Mouse (Mus musculus) lung, postnatal 36 days (tissue): Measurements from ENCODE around the gene Trappc5.
A peak's percentile ranks its signal among the peaks of the same experiment; 100 is the strongest.

Experiments
- DNase-seq: peaks from one replicate; pipeline ENCODE4 v3.0.0; 2022; ENCODE audit warnings: mixed read lengths

Gene Trappc5

DNA sequence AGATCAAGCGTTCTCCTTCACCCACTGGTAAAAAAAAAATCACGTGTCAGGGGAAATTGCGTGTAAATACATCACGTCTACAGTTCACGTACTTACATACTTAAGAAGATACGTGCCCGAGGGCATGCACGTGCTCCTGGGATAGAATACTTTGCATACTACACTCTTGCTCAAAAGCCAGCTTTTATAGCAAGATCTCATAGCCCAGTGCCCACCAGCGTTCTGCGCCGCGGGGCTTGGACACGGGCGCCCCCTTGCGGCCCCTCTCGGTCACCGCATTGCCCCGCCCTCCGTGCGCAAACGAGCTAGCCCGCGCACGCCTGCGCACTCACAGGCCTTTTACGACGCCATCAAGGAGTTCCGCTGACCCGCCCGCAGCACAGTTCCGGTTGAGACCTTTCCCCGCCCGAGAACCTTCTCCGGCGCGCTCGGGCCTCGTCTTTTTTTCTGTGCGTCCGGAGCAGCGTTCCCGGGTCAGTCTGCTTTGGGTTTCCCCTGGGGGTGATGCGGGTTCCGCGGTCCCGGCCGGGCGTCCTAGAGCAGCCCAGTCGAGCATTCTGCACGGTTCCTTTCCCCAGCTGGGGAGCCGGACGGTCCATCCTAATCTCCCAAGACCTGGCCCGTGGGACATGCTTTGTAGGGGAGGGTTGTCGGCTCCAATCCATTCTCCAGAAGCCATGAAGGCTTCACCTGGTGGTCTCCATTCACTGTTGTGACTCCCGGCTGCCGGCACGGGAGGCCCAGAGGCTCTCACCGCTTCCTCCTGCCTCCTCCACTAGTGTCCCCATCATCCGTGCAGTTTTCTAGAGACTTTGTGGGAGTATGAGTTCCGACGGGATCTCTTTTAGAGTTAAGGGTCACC lies at the start of gene Trappc5:
Gene Trappc5 (plus strand): TSS at position 169 of the 862 bp plus-strand sequence.
- peak; percentile 95 for DNase-seq

DNA sequence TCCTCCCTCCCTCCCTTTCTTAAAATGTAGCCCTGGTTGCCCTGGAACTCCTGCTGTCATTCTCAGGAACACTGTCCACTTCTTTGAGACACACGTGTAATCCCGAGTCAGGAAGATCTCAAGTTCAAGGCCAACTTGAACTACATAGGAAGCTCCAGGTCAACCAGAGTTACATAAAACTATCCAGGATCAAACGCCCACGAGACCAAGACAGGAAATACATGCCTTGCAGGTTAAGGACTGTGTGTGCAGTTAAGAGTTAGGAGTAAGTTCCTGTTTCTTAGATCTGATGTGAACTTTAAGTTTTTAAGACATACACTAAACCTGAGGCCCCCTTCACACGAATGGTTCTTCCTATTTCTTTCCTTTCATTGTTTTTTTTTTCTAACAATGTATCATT lies 49.1 kb upstream of the Trappc5 start:
- DNase-seq = no peak

DNA sequence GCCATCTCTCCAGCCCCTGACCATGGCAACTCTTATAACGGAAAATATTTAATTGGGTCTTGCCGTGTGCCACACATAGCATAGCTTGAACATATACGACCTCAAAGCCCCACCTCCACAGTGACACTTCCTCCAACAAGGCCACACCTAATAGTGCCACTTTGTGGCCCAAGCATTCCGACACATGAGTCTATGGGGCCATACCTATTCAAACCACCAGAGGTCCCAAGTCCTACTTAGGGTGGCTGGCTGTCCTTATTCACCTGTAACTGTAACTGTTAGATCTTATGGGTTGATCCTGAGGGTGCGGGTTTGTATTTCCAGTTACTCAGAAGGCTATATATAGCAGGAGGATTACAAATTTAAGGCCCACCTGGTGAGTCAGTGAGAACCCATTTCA lies 48.1 kb upstream of the Trappc5 start:
- DNase-seq = peak; percentile 56

DNA sequence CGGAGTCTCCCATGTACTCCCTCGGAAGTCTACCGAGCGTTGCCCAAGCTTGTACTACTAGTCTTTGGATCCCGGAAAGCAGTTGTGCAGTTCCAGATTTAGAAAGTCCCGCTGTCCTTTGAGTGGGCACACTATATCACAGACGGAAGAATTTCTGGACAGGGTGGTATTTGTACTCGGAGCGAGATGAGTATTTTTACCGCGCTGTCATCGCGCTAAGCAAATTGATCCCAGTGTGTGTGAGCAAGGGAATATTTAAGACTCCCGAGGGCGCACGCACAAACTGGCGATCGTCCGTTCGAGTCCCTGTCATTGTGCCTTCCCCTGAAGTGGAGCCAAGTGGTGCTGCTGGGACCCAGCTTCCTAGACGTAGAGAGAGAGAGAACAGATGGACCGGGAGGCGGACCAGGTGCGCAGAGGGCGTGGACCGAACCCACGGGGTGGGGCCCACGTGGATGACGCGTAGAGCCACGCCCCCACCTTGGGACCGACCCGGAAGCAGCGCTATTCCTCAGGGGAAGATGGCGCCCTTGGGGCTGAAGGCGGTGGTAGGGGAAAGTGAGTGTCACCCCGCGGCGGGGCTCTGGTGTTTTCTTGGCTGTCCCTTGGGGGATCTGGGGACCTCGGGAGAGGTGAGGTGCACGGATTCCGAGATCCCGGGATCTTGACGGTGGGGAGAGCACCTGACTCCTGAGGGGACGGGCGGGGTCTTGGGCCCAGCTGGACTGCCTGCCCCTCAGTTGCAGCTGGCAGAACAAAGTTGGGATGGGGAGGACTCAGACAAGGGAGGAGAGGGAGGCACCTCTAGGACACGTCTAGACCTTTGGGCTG lies 45.2 kb upstream of the Trappc5 start, which contains the start of gene Stxbp2:
Gene Stxbp2 (plus strand): TSS at position 309 of the 831 bp plus-strand sequence.
- DNase-seq = peak; percentile 90

DNA sequence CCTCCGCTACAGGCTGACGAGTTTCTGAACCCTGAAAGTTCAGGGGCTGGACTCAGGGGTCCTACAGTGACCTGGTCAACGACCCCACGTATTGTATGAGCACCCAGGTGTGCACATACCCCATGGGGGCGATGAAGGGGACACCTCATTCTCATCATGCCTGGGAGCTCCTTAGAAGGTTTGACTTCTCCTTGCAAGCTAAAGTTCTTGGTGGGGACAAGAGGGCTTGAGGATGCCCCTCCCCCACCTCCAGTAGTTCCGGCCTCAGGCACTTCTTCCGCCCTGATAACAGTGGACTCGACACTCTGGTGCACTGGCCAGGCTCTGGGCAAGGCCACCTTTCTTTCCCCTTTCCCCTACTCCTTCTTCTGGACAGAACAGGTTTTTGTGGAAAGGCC lies 44.6 kb upstream of the Trappc5 start:
- peak; percentile 61 for DNase-seq

DNA sequence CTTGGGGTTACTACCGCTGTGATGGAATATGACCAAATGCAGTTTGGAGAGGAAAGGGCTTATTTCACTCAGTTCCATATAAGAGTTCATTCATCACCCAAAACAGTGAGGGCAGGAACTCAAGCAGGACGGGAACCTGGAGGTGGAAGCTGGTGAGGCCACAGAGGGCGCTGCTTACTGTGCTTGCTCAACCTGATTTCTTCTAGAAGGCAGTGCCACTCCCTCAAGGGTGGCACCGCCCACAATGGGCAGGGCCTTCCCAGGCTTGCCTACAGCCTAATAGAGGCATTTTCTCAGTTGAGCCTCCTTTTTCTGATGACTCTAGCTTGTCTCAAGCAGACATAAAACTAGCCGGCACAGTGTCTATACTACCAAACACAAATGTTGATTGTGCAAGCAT lies 30.3 kb upstream of the Trappc5 start:
- peak; percentile 92 for DNase-seq

DNA sequence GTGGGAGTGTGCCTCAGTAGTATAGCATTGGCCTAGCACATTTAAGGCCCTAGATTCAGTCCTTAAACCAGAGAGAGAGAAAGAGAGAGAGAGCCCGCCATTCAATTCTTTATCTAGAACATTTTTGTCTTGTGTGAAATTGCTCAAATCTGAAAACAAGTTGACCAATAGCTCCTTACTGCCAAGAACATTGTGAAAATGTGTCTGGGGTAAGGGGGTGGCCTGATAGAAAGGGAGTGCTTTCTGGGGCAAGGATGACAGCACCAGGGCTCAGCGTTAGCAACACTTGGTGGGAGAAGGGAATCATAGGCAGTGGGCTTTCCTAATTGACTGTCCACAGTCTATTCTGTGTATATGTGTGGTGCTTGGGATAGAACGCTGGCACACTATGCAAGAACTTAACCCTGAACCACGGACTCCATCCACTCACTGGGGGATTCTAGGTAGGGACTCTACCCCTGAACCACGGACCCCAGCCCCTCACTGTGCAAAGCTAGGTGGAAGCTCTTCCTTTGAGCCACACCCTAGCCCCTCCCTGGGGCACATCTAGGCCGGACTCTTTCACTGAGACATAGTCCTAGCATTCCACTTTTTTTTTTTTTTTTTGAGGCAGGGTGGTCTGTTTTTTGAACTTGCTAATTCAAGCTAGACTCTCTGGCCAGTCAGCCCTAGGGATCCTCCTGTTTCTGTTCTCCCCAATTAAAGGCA lies 29.1 kb upstream of the Trappc5 start:
- peak; percentile 44 for DNase-seq

DNA sequence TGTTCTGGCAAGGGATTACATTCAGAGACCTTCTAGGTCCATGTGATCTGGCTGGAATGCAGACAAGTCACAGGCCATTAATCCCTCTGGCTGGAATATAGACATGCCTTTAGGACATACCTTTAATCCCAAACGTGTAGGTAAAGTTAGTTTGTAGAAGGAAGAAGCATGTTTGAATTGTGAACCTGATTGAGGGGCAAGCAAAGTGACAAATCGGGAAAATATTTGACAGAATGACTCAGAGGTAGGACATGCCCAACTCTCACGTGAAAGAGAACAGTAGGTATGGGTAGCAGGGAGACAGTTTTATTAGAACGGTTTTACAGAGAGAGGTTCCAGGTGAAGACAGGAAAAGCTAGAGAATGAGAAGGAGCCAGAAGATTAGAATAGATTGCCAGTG lies 28.5 kb upstream of the Trappc5 start:
- no peak for DNase-seq

DNA sequence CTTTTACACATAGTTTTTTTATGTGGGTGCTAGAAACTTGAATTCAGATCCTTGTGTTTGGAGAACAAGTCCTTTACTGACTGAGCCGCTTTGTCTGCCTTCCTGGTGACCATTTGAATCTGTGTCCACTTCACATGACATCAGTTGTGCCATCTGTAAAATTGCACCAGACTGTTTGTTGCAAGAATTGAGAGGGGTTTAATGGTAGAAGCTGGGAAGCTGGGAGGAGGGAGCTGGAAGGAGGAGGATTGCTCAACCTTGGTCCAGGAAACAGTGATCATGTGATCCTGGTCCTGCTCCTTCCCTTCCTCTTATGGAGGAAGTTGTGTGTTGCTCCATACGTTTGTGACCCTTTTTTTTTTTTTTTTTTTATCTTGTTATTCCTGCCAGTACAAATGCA lies 27.8 kb upstream of the Trappc5 start:
- DNase-seq = peak; percentile 71

DNA sequence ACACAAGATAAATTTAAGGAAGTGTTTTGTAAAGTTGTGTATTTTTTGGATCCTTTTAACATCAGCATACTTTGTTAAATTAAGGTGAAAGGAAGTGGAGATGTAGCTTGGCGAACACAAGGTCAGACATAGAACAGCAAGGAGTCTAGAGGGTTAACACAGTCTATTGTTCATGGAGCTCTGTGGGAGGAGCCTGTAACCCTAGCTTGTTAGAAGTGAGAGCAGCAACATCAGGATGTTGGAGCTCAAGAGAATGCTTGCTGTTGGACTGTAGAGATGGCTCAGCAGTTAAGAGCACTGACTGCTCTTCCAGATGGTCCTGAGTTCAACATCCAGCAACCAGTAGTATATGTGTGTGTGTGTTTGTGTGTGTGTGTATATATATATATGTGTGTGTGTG lies 27.1 kb upstream of the Trappc5 start:
- DNase-seq = no peak

DNA sequence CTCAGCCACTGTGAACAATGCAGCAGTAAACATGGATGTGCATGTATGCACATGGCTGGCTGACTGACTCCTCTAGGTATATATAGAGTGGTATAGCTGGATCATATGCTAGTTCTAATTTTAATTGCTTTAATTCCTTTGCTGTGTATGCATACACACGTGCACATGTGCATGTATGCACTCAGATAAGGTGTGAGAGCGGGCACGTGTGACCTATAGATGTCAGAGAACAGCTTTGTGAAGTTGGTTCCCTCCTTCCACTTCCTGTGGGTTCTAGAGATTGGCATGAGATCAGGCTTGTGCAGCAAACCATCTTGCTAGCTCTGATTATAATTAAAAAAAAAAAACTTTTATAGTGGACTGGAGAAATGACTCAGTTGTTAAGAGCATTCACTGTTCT lies 23.3 kb upstream of the Trappc5 start:
- DNase-seq = no peak

DNA sequence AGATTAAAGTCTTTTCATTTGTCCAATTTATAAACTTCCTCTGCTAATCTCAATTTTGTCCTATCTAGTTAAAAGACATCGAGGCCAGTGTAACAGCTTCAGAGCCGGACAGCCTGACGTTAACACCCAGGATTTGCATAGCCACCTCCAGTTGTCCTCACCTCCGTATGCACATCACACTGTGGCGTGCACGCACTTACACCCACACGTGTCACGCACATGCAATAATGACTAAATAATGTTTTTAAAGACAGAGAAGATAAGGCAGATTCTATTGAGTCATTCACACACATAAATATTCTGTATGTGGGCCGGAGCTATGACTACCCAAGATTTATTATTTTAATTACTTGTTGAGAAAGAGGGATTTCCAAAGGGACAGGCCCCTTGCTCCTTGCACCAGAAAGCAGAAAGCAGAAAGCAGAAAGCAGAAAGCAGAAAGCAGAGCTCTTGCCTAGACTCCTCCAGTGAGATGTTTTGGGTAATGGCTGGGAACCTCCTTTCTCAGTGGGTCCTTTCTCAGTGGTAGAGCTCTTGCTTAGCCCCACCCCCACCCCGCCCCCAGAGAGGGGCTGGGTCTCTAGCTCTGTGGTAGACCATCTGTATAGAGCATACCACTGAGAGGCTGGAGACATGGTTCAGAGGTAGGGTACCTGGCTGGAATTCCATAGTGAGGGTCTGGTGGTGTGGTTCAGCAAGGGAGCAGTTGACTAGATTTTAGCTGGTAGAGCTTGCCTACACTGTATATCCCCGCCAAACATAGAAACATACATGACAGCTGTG lies 21.2 kb upstream of the Trappc5 start:
- no peak for DNase-seq

DNA sequence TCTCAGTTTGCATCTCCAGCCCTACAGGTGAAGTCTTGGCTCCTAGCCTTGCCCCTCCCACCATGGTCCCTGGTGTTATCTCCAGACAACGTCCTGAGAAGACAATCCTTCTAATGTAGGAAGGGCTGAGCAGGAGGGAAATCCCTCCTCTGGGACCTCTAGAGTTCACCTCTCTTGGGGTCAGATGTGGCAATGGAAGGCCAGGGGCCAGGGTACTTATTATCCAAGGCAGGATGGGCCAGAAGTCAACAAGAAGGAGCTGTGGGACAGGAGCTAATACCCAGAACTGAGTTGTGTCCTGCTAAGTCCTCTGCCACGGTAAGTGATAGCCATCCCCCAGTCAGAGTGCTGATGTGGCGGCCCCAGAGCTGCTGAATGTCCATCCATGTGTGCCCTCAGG lies 20.6 kb upstream of the Trappc5 start, which contains the start of gene Retn:
Gene Retn (plus strand): TSS at position 245 of the 400 bp plus-strand sequence.
- DNase-seq = no peak

DNA sequence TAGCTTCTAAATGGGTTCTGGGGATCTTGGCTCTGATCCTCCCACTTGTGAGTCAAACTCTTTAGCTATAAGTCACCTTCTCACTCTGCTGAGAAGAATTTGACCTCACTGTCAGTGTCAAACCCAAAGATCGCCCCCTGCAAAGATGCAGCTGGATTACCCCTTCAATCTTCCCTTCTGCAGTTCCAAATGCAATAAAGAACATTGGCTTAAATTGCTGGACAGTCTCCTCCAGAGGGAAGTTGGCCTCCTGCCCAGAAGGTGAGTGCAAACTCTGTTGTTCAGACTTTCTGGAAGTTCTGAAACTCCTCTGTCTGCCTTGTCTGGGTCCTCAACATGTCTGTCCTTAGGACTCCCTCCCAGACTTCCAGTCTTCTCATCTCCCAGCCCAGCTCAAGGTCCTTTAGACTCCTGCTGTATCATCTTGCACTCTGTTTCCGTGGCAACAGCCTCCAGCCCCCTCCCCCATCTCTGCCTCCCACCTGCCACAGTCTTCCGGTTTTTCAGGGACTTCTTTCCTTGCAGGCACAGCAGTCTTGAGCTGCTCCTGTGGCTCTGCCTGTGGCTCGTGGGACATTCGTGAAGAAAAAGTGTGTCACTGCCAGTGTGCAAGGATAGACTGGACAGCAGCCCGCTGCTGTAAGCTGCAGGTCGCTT lies 19.2 kb upstream of the Trappc5 start:
- peak; percentile 15 for DNase-seq

DNA sequence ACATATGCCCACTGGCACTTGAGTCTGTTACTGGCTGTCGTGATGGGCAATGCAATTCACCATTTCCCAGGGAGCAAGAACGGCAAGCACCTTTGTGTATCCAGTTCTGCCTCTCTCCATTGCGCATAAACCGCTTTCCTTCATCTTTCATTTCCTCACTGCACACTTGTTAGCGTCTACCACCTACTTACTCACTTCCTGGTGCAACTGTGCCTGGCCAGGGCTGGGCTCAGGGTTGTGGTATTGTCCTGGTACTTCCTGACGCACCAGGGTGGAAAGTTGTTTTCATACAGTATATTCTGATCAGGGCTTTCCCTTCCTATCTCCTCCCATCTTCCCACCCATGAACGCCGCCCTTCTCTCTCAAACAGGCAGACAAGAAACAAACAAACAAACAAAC lies 15.2 kb upstream of the Trappc5 start:
- peak; percentile 57 for DNase-seq

DNA sequence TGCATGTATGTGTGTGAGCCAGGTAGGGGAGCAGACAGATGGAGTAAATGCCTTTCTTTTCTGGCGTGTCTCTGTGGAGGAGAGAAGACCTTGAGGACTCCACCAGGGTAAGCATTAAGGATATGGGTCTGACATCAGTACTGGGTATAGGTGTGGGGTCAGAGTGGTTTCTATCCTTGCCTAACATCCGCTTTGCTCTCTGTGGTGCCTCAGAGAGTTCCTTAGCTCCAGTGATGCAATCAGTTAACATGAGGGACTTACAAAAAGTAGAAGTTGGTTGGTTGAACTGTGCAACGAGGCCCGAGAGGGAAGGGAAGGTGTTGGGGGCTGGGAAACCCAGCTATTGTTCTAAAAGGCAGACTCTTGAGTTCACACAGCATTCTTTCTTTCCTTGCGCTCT lies 11.7 kb upstream of the Trappc5 start:
- peak; percentile 43 for DNase-seq

DNA sequence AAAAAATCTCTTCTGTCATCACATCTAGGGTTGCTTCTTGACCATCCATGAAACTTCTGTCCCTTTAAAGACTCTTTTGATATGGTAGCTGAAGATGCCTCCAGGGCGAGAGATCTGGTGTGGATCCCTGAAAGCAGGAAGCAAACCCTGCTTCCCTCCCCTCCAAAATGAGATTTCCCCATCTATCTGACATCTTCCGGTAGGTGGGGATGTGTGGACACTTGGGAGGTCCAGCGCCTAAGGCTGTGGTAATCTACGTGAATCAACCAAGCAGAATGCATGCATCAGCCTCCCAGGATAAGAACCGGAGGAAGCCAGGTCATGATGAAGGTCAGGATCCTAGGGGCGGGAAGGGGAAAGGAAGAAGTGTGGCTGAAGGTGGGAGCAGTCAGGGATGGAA lies 10.6 kb upstream of the Trappc5 start, which contains the start of gene Mcemp1:
Gene Mcemp1 (plus strand): TSS at position 248 of the 400 bp plus-strand sequence.
- DNase-seq = peak; percentile 59

DNA sequence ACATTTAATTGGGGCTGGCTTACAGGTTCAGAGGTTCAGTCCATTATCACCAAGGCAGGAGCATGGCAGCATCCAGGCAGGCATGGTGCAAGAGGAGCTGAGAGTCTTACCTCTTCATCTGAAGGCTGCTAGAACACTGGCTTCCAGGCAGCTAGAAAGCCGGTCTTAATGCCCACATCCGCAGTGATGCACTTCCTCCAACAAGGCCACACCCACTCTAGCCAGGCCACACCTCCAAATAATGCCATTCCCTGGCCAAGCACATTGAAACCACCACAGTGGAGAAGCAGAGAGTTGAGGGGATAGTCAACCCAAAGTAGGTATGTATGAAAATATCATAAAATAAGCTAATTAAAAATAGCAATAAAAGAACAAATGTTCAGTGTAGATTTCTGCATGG lies 5.7 kb upstream of the Trappc5 start:
- peak; percentile 80 for DNase-seq

DNA sequence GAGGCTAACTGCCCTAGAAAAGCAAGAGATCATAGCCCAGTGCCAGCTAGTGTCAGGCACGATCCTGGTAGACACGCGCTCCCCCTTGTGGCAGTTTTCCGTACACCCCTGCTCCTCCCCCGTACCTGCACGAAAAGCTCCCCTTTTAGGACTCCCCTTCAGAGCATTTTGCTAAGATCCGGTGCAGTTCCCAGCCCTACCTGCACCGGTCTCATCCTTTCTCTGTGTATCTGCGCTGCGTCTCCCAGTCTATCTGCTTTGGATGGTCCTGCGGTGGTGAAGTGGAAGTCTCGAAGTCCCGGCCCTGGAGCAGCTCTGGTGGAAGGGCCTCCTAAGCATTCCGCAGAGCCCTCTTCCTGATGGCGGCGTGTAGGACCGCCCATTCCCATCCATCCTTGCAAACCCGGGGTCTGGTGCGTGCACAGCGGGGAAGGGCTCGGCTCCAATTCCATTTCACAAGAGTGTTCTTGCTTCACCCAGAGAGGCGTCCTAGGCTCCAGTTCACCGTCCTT lies 4.1 kb upstream of the Trappc5 start, which contains the start of gene Fcor:
Gene Fcor (minus strand): TSS at position 383 of the 512 bp plus-strand sequence.
- DNase-seq = peak; percentile 92

DNA sequence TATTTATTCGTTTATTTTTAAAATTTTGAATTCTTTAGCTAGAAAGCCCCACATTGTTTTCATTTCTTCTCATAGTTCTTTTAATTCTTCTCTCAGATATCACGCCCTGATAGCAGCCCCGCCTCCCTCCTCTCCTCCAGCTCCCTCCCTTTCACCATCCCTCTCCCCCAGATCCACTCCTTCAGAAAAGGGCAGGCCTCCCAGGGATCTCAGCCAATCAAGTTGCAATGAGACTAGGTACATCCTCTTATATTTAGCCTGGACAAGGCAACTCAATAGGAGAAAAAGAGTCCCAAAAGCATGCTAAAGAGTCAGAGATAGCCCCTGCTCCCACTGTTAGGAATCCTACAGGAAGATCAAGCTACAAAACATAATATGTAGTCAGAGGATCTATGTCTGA lies 1.4 kb upstream of the Trappc5 start:
- DNase-seq = no peak

DNA sequence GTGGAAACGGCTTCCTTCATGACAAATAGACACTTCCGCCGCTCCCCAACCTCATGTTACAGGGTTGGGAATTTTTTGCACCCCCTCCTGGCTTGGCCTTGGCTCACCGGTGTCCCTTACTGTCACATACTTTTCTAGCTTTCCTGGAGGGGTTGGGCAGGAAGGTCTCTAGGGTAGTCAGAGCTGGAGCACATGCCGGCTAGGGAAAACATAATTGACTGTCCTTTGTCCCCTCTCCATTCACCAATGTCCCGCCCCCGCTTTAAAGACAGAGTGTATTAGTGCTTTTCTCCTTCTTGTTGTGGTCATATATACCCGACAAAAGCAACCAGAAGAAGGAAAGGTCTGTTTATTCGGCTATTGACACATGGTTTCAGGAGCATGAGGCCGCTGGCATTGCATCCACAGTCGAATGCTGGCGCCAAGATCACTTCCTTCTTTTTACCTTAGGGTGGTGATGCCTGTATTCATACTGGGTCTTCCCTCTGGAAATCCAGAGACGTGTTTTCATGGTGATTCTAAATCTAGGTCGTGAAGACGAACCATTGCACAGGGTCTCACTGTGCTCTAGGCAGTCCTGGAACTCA lies 987 bp downstream of the Trappc5 start:
- DNase-seq = peak; percentile 42
